ENCODE assay signal across 28 mouse cellular contexts in the genomic region with DNA sequence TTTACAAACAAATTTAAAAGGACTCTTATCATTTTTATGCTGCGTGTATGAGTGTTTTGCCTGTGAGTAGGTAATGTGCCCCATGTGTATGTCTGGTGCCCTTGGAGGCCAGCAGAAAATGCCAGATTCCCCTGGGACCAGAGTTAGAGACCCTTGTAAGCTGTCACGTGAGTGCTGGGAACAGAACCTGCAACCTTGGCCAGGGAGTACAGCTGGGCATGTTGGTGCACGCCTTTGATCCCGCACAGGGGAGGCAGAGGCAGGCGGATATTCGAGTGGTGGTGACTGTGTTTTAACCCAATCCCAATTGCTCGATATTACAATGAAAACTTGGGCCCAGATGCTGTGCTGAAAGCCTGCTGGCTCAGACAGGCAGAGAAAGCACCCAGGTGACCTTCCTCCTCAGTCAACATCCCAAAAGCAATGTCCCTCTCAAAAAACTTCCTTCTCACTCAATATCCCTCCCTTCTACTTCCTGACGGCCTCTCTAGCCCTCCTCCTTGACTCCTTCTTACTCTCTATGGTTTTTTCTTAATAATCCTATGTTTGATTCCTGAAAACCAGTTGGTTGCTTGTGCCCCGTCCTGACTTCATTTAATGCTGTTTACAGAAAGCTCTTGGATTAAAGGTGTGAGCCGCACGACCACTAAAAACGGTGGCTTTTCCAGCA. TPM values are rescaled to one million over a fixed set of nuclear protein-coding genes. Genes with fewer than 3 reads are reported as not detected.
A peak's percentile ranks its signal among the peaks of the same experiment; 100 is the strongest.
DNase-seq lines count a peak whose midpoint lies in the region; ATAC-seq and TF ChIP-seq lines count a peak whose summit lies in the region.
"Had no signal": no experiment of that assay in that cellular context is flagged by ENCODE, and none has a peak within 500 bp of the region (broad histone marks: within the 10 kb centered on the region; RNA-seq: fewer than 3 reads in every experiment).

No protein-coding gene starts in this region.

- TF ChIP-seq EP300 in CH12.LX (IDR thresholded peaks at IDR 0.05; ENCODE audit: low read length): no peak

- WGBS in forebrain, embryonic 13.5 days: 87% methylated on average over 12 of the region's 12 CpGs
- WGBS in midbrain, embryonic 10.5 days: 89% methylated on average over 12 of the region's 12 CpGs

- peaks cover 5% of the 10 kb centered on the region for H3K9me3 ChIP-seq in CH12.LX (replicated peaks; ENCODE audit: low read length)
- no peaks in the 10 kb centered on the region for H3K9me3 ChIP-seq in E14TG2a.4 (ENCODE audit: low read length)
- H3K9me3 ChIP-seq in forebrain, embryonic 13.5 days (replicated peaks): no peaks in the 10 kb centered on the region
- no peaks in the 10 kb centered on the region for H3K9me3 ChIP-seq in midbrain, embryonic 10.5 days (replicated peaks)
- H3K9me3 ChIP-seq: embryonic facial prominence, embryonic 10.5 days; embryonic facial prominence, embryonic 12.5 days; forebrain, embryonic 10.5 days; forebrain, embryonic 12.5 days; forebrain, embryonic 15.5 days; G1E had no signal

- H3K27ac ChIP-seq in CH12.LX (ENCODE audit: insufficient read depth, low read depth): no peak overlapping the region
- H3K27ac ChIP-seq in forebrain, embryonic 13.5 days: no peak overlapping the region
- no peak overlapping the region for H3K27ac ChIP-seq in midbrain, embryonic 10.5 days (replicated peaks)
- H3K27ac ChIP-seq: embryonic facial prominence, embryonic 10.5 days; embryonic facial prominence, embryonic 12.5 days; forebrain, embryonic 10.5 days; forebrain, embryonic 12.5 days; forebrain, embryonic 15.5 days had no signal

- no peak for ATAC-seq in forebrain, embryonic 13.5 days
- ATAC-seq in erythroblast, adult 5-6 weeks (replicated peaks; ENCODE audit: low FRiP score, poor library complexity, severe bottlenecking): no peak
- ATAC-seq: activated CD4-positive, CD25-positive, alpha-beta regulatory T cell, adult 4 months; forebrain, embryonic 15.5 days; forebrain, postnatal 0 days; Patski had no signal

- dilution Hi-C loops in CH12.LX (cut with MboI; ENCODE audit: extremely low pct_ligation_motif_present, extremely low pct_unique_long_range_greater_than_20kb, low sequenced_read_pairs): no loop called here

- H3K27me3 ChIP-seq in CH12.LX (replicated peaks) (no peaks in the 10 kb centered on the region), E14TG2a.4 (ENCODE audit: insufficient read depth, low read length) (no peaks in the 10 kb centered on the region)
- no peaks in the 10 kb centered on the region for H3K27me3 ChIP-seq in forebrain, embryonic 13.5 days
- no peaks in the 10 kb centered on the region for H3K27me3 ChIP-seq in midbrain, embryonic 10.5 days (ENCODE audit: low read depth, poor library complexity, severe bottlenecking)
- H3K27me3 ChIP-seq: embryonic facial prominence, embryonic 12.5 days; forebrain, embryonic 12.5 days; forebrain, embryonic 15.5 days; Patski had no signal

- H3K4me3 ChIP-seq in CH12.LX (replicated peaks in 1 of 3; ENCODE audit: low read depth in 2 of 3, low read length in 2 of 3, poor library complexity in 1 of 3) (no peak overlapping the region), E14TG2a.4 (replicated peaks; ENCODE audit: low read length) (peak overlapping the region; percentile 48)
- H3K4me3 ChIP-seq in forebrain, embryonic 13.5 days: no peak overlapping the region
- H3K4me3 ChIP-seq in midbrain, embryonic 10.5 days: no peak overlapping the region
- H3K4me3 ChIP-seq: embryonic facial prominence, embryonic 10.5 days; embryonic facial prominence, embryonic 12.5 days; erythroblast, embryonic 14.5 days; forebrain, embryonic 10.5 days; forebrain, embryonic 12.5 days; forebrain, embryonic 15.5 days had no signal

- no peak for TF ChIP-seq RAD21 in CH12.LX (IDR thresholded peaks at IDR 0.05; ENCODE audit: low read depth, low read length)

- peaks cover 1% of the 10 kb centered on the region in 2 experiments for H3K36me3 ChIP-seq in CH12.LX (replicated peaks in 1 of 2; ENCODE audit: control insufficient read depth in 1 of 2, insufficient read depth in 1 of 2, low read length in 1 of 2)
- no peaks in the 10 kb centered on the region for H3K36me3 ChIP-seq in E14TG2a.4 (ENCODE audit: insufficient read depth, low read length)
- no peaks in the 10 kb centered on the region for H3K36me3 ChIP-seq in forebrain, embryonic 13.5 days (ENCODE audit: poor library complexity, severe bottlenecking)
- no peaks in the 10 kb centered on the region for H3K36me3 ChIP-seq in midbrain, embryonic 10.5 days
- H3K36me3 ChIP-seq: embryonic facial prominence, embryonic 10.5 days; embryonic facial prominence, embryonic 12.5 days; forebrain, embryonic 10.5 days; forebrain, embryonic 12.5 days; forebrain, embryonic 15.5 days had no signal

- in situ Hi-C loops in CH12.LX (cut with MboI; ENCODE audit: low pct_ligation_motif_present, low pct_unique_long_range_greater_than_20kb, low sequenced_read_pairs): no loop called here

- DNase-seq in CH12.LX (ENCODE audit: extremely low read depth) (no peak), ES-CJ7 (ENCODE audit: low read depth, low spot score) (peak; percentile 55), R1 (ENCODE audit: low read depth, low spot score) (peak; percentile 45)
- DNase-seq in midbrain, embryonic 10.5 days (ENCODE audit: low spot score): no peak
- no peak for DNase-seq in lung, postnatal 4 days
- DNase-seq: adrenal gland, adult 8-10 months; adrenal gland, postnatal 14 days; adrenal gland, postnatal 36 days; cerebellum, adult 11-12 months; cerebellum, adult 2 months; cerebellum, adult 9-10 months; cerebellum, postnatal 10 days; cerebellum, postnatal 25 days; forebrain, postnatal 0 days had no signal

- H3K4me1 ChIP-seq in CH12.LX (ENCODE audit: control insufficient read depth in 1 of 2, insufficient read depth in 2 of 2) (peaks cover 6 to 25% of the 10 kb centered on the region in 2 experiments), E14TG2a.4 (replicated peaks; ENCODE audit: low read depth, low read length) (peaks cover 40% of the 10 kb centered on the region)
- H3K4me1 ChIP-seq in forebrain, embryonic 13.5 days: peaks cover 10% of the 10 kb centered on the region
- H3K4me1 ChIP-seq in midbrain, embryonic 10.5 days: peaks cover 22% of the 10 kb centered on the region

- no peak overlapping the region for H3K4me2 ChIP-seq in CH12.LX (ENCODE audit: insufficient read depth, low read depth, poor library complexity, severe bottlenecking)
- H3K4me2 ChIP-seq in forebrain, embryonic 13.5 days: no peak overlapping the region
- H3K4me2 ChIP-seq: embryonic facial prominence, embryonic 12.5 days; forebrain, embryonic 12.5 days; forebrain, embryonic 15.5 days had no signal

- no peak for TF ChIP-seq POLR2A in CH12.LX (IDR thresholded peaks at IDR 0.05; ENCODE audit: low read depth, low read length)

- H3K9ac ChIP-seq in CH12.LX (ENCODE audit: insufficient read depth, low read depth): no peak overlapping the region
- H3K9ac ChIP-seq in forebrain, embryonic 13.5 days: no peak overlapping the region
- H3K9ac ChIP-seq: embryonic facial prominence, embryonic 12.5 days; forebrain, embryonic 12.5 days; forebrain, embryonic 15.5 days; forebrain, postnatal 0 days had no signal

- TF ChIP-seq CTCF in CH12.LX (conservative IDR thresholded peaks at IDR 0.05 in 1 of 2, IDR thresholded peaks at IDR 0.05 in 1 of 2; ENCODE audit: low read depth in 2 of 2, low read length in 2 of 2) (no peak), E14TG2a.4 (conservative IDR thresholded peaks at IDR 0.05; ENCODE audit: low read length) (no peak)

- no peaks in the 10 kb centered on the region for H3K79me2 ChIP-seq in CH12.LX (replicated peaks; ENCODE audit: control insufficient read depth, extremely low read depth, insufficient read depth, poor library complexity, severe bottlenecking)

RNA-seq across cellular contexts. Expression of a gene that starts 7.9 kb away (rescaled TPM):
- 2.3 and 3.1 TPM in 2 replicates for total RNA-seq in CH12.LX (2012; rRNA removed)
- 0.69 and 1.3 TPM in 2 replicates for total RNA-seq in CH12.LX (2014; rRNA removed)
- 4.3 and 6.6 TPM in 2 replicates for polyA plus RNA-seq in CH12.LX (2012; ENCODE audit: insufficient read length, low read depth)
- 0.74 and 1.4 TPM in 2 replicates for polyA plus RNA-seq in forebrain, embryonic 13.5 days (2015; fragmentation: Nextera tagmentation; extraction: Ambion mirVana)
- total RNA-seq in erythroblast, adult 5-6 weeks (2015; ENCODE audit: low replicate concordance): 3.6 TPM in 1 of 2 replicates, not detected in the other
- 0.98 TPM in 1 of 2 replicates, not detected in the other for total RNA-seq in erythroblast, adult 5-6 weeks (2017; ENCODE audit: low replicate concordance)
- polyA plus RNA-seq in midbrain, embryonic 10.5 days (2016; fragmentation: Nextera tagmentation; extraction: Ambion mirVana): 1.3 TPM in 2 replicates

RNA-seq across cellular contexts. Expression of a gene that starts 8.1 kb away (rescaled TPM):
- total RNA-seq in CH12.LX (2012; rRNA removed): 118 and 150 TPM in 2 replicates
- total RNA-seq in CH12.LX (2014; rRNA removed): 68.7 and 73.5 TPM in 2 replicates
- polyA plus RNA-seq in CH12.LX (2012; ENCODE audit: insufficient read length, low read depth): 100 and 113 TPM in 2 replicates
- 97.9 and 107 TPM in 2 replicates for polyA plus RNA-seq in forebrain, embryonic 13.5 days (2015; fragmentation: Nextera tagmentation; extraction: Ambion mirVana)
- total RNA-seq in erythroblast, adult 5-6 weeks (2015; ENCODE audit: low replicate concordance): 18.8 and 19.9 TPM in 2 replicates
- total RNA-seq in erythroblast, adult 5-6 weeks (2017; ENCODE audit: low replicate concordance): 18.8 and 22.0 TPM in 2 replicates
- 88.0 and 91.9 TPM in 2 replicates for polyA plus RNA-seq in midbrain, embryonic 10.5 days (2016; fragmentation: Nextera tagmentation; extraction: Ambion mirVana)

RNA-seq across cellular contexts. Expression of a gene that starts 8.4 kb away (rescaled TPM):
- total RNA-seq in CH12.LX (2012; rRNA removed) (not detected in 2 replicates), CH12.LX (2014; rRNA removed) (not detected in 2 replicates)
- polyA plus RNA-seq in CH12.LX (2012; ENCODE audit: insufficient read length, low read depth): not detected in 2 replicates
- not detected in 2 replicates for polyA plus RNA-seq in forebrain, embryonic 13.5 days (2015; fragmentation: Nextera tagmentation; extraction: Ambion mirVana)
- total RNA-seq in erythroblast, adult 5-6 weeks (2015; ENCODE audit: low replicate concordance): 1.5 TPM in 1 of 2 replicates, not detected in the other
- total RNA-seq in erythroblast, adult 5-6 weeks (2017; ENCODE audit: low replicate concordance): not detected in 2 replicates
- 0.07 TPM in 1 of 2 replicates, not detected in the other for polyA plus RNA-seq in midbrain, embryonic 10.5 days (2016; fragmentation: Nextera tagmentation; extraction: Ambion mirVana)
- total RNA-seq: adrenal gland, postnatal 14 days; adrenal gland, postnatal 36 days; forebrain, postnatal 0 days; G1E had no signal
- polyA plus RNA-seq: activated CD4-positive, CD25-positive, alpha-beta regulatory T cell, adult 4 months; C2C12; embryonic facial prominence, embryonic 10.5 days; embryonic facial prominence, embryonic 14.5 days; erythroblast, embryonic 14.5 days; forebrain, embryonic 12.5 days; forebrain, embryonic 15.5 days; forebrain, postnatal 0 days; G1E; Patski had no signal

RNA-seq across cellular contexts. Expression of a gene that starts 10.9 kb away (rescaled TPM):
- 6.9 and 9.3 TPM in 2 replicates for total RNA-seq in CH12.LX (2012; rRNA removed)
- 2.2 and 2.4 TPM in 2 replicates for total RNA-seq in CH12.LX (2014; rRNA removed)
- polyA plus RNA-seq in CH12.LX (2012; ENCODE audit: insufficient read length, low read depth): 8.0 and 8.5 TPM in 2 replicates
- 7.8 and 9.7 TPM in 2 replicates for polyA plus RNA-seq in forebrain, embryonic 13.5 days (2015; fragmentation: Nextera tagmentation; extraction: Ambion mirVana)
- 0.38 and 0.42 TPM in 2 replicates for total RNA-seq in erythroblast, adult 5-6 weeks (2015; ENCODE audit: low replicate concordance)
- 0.98 TPM in 1 of 2 replicates, not detected in the other for total RNA-seq in erythroblast, adult 5-6 weeks (2017; ENCODE audit: low replicate concordance)
- polyA plus RNA-seq in midbrain, embryonic 10.5 days (2016; fragmentation: Nextera tagmentation; extraction: Ambion mirVana): 5.8 and 6.1 TPM in 2 replicates
- polyA plus RNA-seq: activated CD4-positive, CD25-positive, alpha-beta regulatory T cell, adult 4 months had no signal

RNA-seq across cellular contexts. Expression of a gene that starts 24.1 kb away (rescaled TPM):
- total RNA-seq in CH12.LX (2012; rRNA removed) (0.38 and 0.55 TPM in 2 replicates), CH12.LX (2014; rRNA removed) (0.62 and 0.66 TPM in 2 replicates)
- 1.1 and 1.4 TPM in 2 replicates for polyA plus RNA-seq in CH12.LX (2012; ENCODE audit: insufficient read length, low read depth)
- polyA plus RNA-seq in forebrain, embryonic 13.5 days (2015; fragmentation: Nextera tagmentation; extraction: Ambion mirVana): not detected in 2 replicates
- not detected in 2 replicates for total RNA-seq in erythroblast, adult 5-6 weeks (2015; ENCODE audit: low replicate concordance)
- not detected in 2 replicates for total RNA-seq in erythroblast, adult 5-6 weeks (2017; ENCODE audit: low replicate concordance)
- not detected in 2 replicates for polyA plus RNA-seq in midbrain, embryonic 10.5 days (2016; fragmentation: Nextera tagmentation; extraction: Ambion mirVana)
- total RNA-seq: forebrain, postnatal 0 days; G1E had no signal
- polyA plus RNA-seq: activated CD4-positive, CD25-positive, alpha-beta regulatory T cell, adult 4 months; embryonic facial prominence, embryonic 12.5 days; erythroblast, embryonic 14.5 days; forebrain, embryonic 12.5 days; forebrain, embryonic 15.5 days; forebrain, postnatal 0 days; G1E had no signal

Comparison
In these comparisons a context has a peak if more than half of its experiments do, and no peak if none do; other contexts are left out.
1. DNase-seq: peak in ES-CJ7 (single experiment) and R1 (single experiment); none in CH12.LX (single experiment), midbrain, embryonic 10.5 days (single experiment) and lung, postnatal 4 days (0 of 2).